Mouse (Mus musculus) embryonic facial prominence, embryonic 12.5 days (tissue): Measurements from ENCODE around the gene 1110002E22Rik. TPM values are rescaled to one million over a fixed set of nuclear protein-coding genes. Genes with fewer than 3 reads are reported as not detected.

Experiments
- ATAC-seq: fragments of 200-750 bp; cut with Nextera tagmentation; 2 replicates; pipeline ENCODE4 v1.8.0; 2017; ENCODE audit not compliant: insufficient number of reproducible peaks, insufficient read depth, low FRiP score, low TSS enrichment
- H3K27ac ChIP-seq: fragments of 300-500 bp; sonication (generic); 2 replicates; pipeline ENCODE4 v1.5.1; 2016; ENCODE audit warnings: mild to moderate bottlenecking
- H3K27me3 ChIP-seq: fragments of 300-500 bp; sonication (generic); 2 replicates; pipeline ENCODE4 v1.6.1; 2016; ENCODE audit warnings: mild to moderate bottlenecking, moderate library complexity
- H3K36me3 ChIP-seq: fragments of 300-500 bp; sonication (generic); 2 replicates; pipeline ENCODE4 v1.6.1; 2016; ENCODE audit warnings: mild to moderate bottlenecking
- H3K4me1 ChIP-seq: fragments of 300-500 bp; sonication (generic); 2 replicates; pipeline ENCODE4 v1.6.1; 2016
- H3K4me2 ChIP-seq: fragments of 300-500 bp; sonication (generic); replicated peaks from 2 replicates; pipeline ENCODE4 v1.6.1; 2016; ENCODE audit warnings: mild to moderate bottlenecking, moderate library complexity
- H3K4me3 ChIP-seq: fragments of 300-500 bp; sonication (generic); 2 replicates; pipeline ENCODE4 v1.5.1; 2016; ENCODE audit warnings: mild to moderate bottlenecking
- H3K9ac ChIP-seq: fragments of 300-500 bp; sonication (generic); 2 replicates; pipeline ENCODE4 v1.6.1; 2016; ENCODE audit warnings: mild to moderate bottlenecking, moderate library complexity
- H3K9me3 ChIP-seq: fragments of 300-500 bp; sonication (generic); 2 replicates; pipeline ENCODE4 v1.6.1; 2016; ENCODE audit warnings: mild to moderate bottlenecking, moderate library complexity
- WGBS: fragments of 180-500 bp; shearing (Covaris S2); methylation state at CpG from one replicate; pipeline ENCODE4 v1.1.7; 2016; 5-methylcytosine and 5-hydroxymethylcytosine counted together
- polyA plus RNA-seq: library from polyadenylated mRNA; unstranded; fragments of >200 nt; fragmentation: Nextera tagmentation; extraction: Ambion mirVana; gene quantifications from 2 replicates; pipeline ENCODE4 v1.2.1, GENCODE M21; 2016

The 1110002E22Rik gene
- polyA plus RNA-seq, 1 experiment from 2014 or later, result 0.47 TPM

- Histone ChIP-seq H3K27ac (no peak overlapping the region), H3K4me2 (no peak overlapping the region), H3K27me3 (no peaks in the 10 kb centered on the region), H3K4me3 (no peak overlapping the region), H3K36me3 (no peaks in the 10 kb centered on the region), H3K9ac (no peak overlapping the region), H3K4me1 (no peaks in the 10 kb centered on the region), H3K9me3 (no peaks in the 10 kb centered on the region)
- no peak for ATAC-seq
- 76% methylated on average over 6 of the region's 6 CpGs for WGBS
Observed at GRCm38 (mm10) chr3:138118392-138118791, 53.5 kb downstream of the 1110002E22Rik start.

DNA sequence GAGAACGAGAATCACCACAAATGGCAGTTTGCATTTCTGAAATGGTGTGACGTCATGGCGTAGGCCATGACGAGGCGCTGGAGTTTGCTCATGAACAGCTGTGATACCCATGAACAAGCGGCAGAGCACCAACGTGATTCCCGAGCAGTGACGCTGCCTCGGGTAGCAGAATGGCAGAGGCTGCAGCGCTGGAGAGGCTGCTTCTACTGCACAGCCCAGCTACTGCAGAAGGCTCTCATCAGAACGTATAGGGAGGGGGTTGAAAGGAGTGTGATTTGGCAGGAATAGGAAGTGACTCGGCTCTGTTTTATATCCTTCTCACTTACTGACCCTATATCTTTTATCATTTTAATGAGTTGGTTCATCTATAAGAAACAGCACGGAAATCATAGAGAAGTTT is 54.0 kb downstream of the 1110002E22Rik start:
- 79% methylated on average over 14 of the region's 14 CpGs for WGBS
- Histone ChIP-seq H3K9me3 (no peaks in the 10 kb centered on the region), H3K4me2 (no peak overlapping the region), H3K36me3 (no peaks in the 10 kb centered on the region), H3K27ac (no peak overlapping the region), H3K4me1 (no peaks in the 10 kb centered on the region), H3K4me3 (no peak overlapping the region), H3K9ac (no peak overlapping the region), H3K27me3 (no peaks in the 10 kb centered on the region)
- no peak for ATAC-seq

DNA sequence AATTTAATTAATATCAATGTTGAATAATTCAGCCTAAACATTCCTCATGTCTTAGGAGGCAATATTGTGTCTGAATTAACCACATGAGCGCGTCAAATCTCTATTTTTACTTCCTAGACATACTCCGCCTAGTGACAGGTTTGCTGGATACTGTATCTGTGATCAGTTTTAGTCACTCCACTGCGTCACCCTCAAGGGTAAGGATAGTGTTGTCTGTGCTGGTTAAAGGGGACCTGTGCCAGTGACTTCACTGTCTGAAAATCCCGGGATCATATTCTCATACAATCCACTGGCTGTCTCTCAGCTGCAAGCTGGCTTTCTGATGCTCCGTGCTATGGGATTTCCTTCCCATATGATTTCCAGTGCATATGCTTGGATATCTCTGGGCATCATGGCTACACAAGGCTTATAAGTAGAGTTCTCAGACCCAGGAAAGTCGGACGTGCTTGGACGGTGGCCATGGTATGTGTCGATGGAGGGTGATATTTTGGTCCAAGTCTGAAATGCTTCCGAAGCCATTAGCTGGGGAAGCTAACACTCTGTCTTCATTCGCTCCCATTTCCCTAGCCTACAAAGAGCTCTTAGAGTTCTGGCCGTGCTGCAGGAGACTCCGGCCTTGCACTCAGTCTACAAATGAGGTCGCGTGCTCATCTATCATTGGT is 54.7 kb downstream of the 1110002E22Rik start:
- ATAC-seq, result no peak
- WGBS, result 95% methylated on average over 16 of the region's 16 CpGs
- H3K9me3 ChIP-seq, result no peaks in the 10 kb centered on the region
- no peak overlapping the region for H3K4me2 ChIP-seq
- no peak overlapping the region for H3K4me3 ChIP-seq
- no peak overlapping the region for H3K9ac ChIP-seq
- H3K27ac ChIP-seq, result no peak overlapping the region
- H3K36me3 ChIP-seq, result no peaks in the 10 kb centered on the region
- H3K27me3 ChIP-seq, result no peaks in the 10 kb centered on the region
- H3K4me1 ChIP-seq, result no peaks in the 10 kb centered on the region

DNA sequence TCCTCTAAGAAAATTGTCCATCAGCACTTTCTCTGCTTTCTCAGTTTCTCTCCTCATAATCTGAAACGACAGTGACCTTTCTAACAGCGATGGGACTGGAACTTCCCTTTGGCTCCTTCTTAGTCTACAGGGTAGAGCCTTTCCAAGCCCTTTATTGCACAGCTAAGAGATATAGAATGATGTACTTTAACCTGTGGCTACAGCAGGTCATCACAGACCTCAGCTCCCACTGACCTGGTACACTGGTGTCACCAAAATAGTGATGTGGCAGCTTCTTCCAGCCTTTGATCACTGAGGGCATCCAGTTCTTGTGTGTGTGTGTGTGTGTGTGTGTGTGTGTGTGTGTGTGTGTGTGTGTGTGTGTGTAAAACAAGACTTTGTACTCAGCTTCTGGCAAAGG is 56.6 kb downstream of the 1110002E22Rik start:
- WGBS, result 92% methylated on average over 2 of the region's 2 CpGs

DNA sequence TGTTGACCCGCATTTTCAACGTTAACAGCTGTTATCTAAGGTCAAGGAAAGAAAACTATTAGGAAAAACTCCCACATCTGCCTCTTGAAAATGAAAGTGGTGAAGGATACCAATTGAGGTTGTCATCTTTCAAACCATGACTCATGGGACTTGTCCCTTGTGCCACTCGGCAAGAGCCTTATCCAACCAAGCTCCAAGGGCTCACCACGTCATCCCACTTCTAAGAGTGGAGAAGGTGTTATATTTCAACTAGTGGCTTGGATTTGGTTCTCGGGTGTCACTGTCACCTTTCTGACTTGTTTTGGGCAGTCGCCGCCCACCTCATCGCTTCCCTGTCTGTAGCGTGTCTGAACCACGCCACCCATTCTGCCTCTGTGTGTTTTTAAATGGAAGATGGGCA is 59.0 kb downstream of the 1110002E22Rik start:
- Histone ChIP-seq H3K27ac (no peak overlapping the region), H3K9ac (no peak overlapping the region), H3K36me3 (no peaks in the 10 kb centered on the region), H3K4me1 (no peaks in the 10 kb centered on the region), H3K4me3 (no peak overlapping the region), H3K27me3 (no peaks in the 10 kb centered on the region), H3K9me3 (no peaks in the 10 kb centered on the region), H3K4me2 (no peak overlapping the region)
- WGBS, result 81% methylated on average over 10 of the region's 10 CpGs
- ATAC-seq, result no peak

More for the DNA sequence above, 56.6 kb downstream of the 1110002E22Rik start:
- H3K9me3 ChIP-seq, result no peaks in the 10 kb centered on the region
- H3K4me2 ChIP-seq, result no peak overlapping the region
- H3K27ac ChIP-seq, result no peak overlapping the region
- H3K9ac ChIP-seq, result no peak overlapping the region
- no peaks in the 10 kb centered on the region for H3K27me3 ChIP-seq
- H3K4me3 ChIP-seq, result no peak overlapping the region
- H3K36me3 ChIP-seq, result no peaks in the 10 kb centered on the region
- no peaks in the 10 kb centered on the region for H3K4me1 ChIP-seq
- no peak for ATAC-seq

GRCm38 (mm10) chr3:138129110-138129509 is 64.3 kb downstream of the 1110002E22Rik start:
- Histone ChIP-seq H3K4me1 (no peaks in the 10 kb centered on the region), H3K9me3 (no peaks in the 10 kb centered on the region), H3K4me2 (no peak overlapping the region), H3K27ac (no peak overlapping the region), H3K9ac (no peak overlapping the region), H3K36me3 (no peaks in the 10 kb centered on the region), H3K27me3 (no peaks in the 10 kb centered on the region), H3K4me3 (no peak overlapping the region)
- 94% methylated on average over 6 of the region's 6 CpGs for WGBS
- ATAC-seq, result no peak

- no peaks in the 10 kb centered on the region for H3K27me3 ChIP-seq
- H3K4me1 ChIP-seq, result no peaks in the 10 kb centered on the region
- H3K9me3 ChIP-seq, result no peaks in the 10 kb centered on the region
- WGBS, result 76% methylated on average over 1 of the region's 1 CpGs
- H3K27ac ChIP-seq, result no peak overlapping the region
- no peak for ATAC-seq
- H3K36me3 ChIP-seq, result no peaks in the 10 kb centered on the region
- H3K4me3 ChIP-seq, result no peak overlapping the region
- no peak overlapping the region for H3K9ac ChIP-seq
- no peak overlapping the region for H3K4me2 ChIP-seq
Observed at GRCm38 (mm10) chr3:138130692-138131091, 65.8 kb downstream of the 1110002E22Rik start.

Other genes starting within 250 kb of the 1110002E22Rik start
- 2,399 and 2,450 TPM in 2 replicates for gene H2afz, start 200.6 kb upstream of the 1110002E22Rik start, polyA plus RNA-seq
- 12.0 and 12.3 TPM in 2 replicates for gene Dnajb14, start 197.4 kb upstream of the 1110002E22Rik start, polyA plus RNA-seq
- 96.8 and 102 TPM in 2 replicates for gene Lamtor3, start 146.5 kb upstream of the 1110002E22Rik start, polyA plus RNA-seq
- 3.9 and 4.1 TPM in 2 replicates for gene Dapp1, start 83.5 kb upstream of the 1110002E22Rik start, polyA plus RNA-seq
- gene Gm5105, start 2.3 kb downstream of the 1110002E22Rik start, polyA plus RNA-seq, result not detected in 2 replicates
- gene Trmt10a, start 78.4 kb downstream of the 1110002E22Rik start, polyA plus RNA-seq, result 14.0 and 15.2 TPM in 2 replicates
- gene Mttp, start 79.9 kb downstream of the 1110002E22Rik start, polyA plus RNA-seq, result 9.7 and 10.2 TPM in 2 replicates
- 0.10 and 0.29 TPM in 2 replicates for gene 4930579F01Rik, start 128.8 kb downstream of the 1110002E22Rik start, polyA plus RNA-seq
- gene Adh7, start 152.7 kb downstream of the 1110002E22Rik start, polyA plus RNA-seq, result 0.39 and 0.82 TPM in 2 replicates
- gene Adh1, start 195.9 kb downstream of the 1110002E22Rik start, polyA plus RNA-seq, result 0.58 and 0.90 TPM in 2 replicates
- not detected in 2 replicates for gene Adh6a, start 248.2 kb downstream of the 1110002E22Rik start, polyA plus RNA-seq